Mouse (Mus musculus): ENCODE measurements around the gene Zfp319. TPM values are rescaled to one million over a fixed set of nuclear protein-coding genes. Genes with fewer than 3 reads are reported as not detected.

Zfp319 gene
- polyA plus RNA-seq, 1 experiment: 3.9 TPM

GRCm38 (mm10) chr8:95302410-95302809 lies 29.3 kb downstream of the Zfp319 start:
- no peaks in the 10 kb centered on the region for H3K27me3 ChIP-seq (ENCODE audit: control insufficient read depth, insufficient read depth, low read length)
- H3K4me3 ChIP-seq (ENCODE audit: control insufficient read depth, low read depth, low read length): no peak overlapping the region
- TF ChIP-seq CTCF (IDR thresholded peaks at IDR 0.05; ENCODE audit: control insufficient read depth, insufficient read depth, insufficient replicate concordance, low read depth, low read length) (peak; percentile 38; the same call in 1 of the 2 replicates), POLR2A (IDR thresholded peaks at IDR 0.05; ENCODE audit: control insufficient read depth, low read depth, low read length) (no peak)
- H3K36me3 ChIP-seq (ENCODE audit: control insufficient read depth, insufficient read depth, low read length): no peaks in the 10 kb centered on the region
- no peak overlapping the region for H3K27ac ChIP-seq (ENCODE audit: control insufficient read depth, insufficient read depth, low read depth, low read length)
- H3K4me1 ChIP-seq (ENCODE audit: control insufficient read depth, insufficient read depth, low read length): peaks cover 5% of the 10 kb centered on the region

GRCm38 (mm10) chr8:95293891-95294290 lies 37.9 kb downstream of the Zfp319 start:
- H3K4me1 ChIP-seq (ENCODE audit: control insufficient read depth, insufficient read depth, low read length): peaks cover 12% of the 10 kb centered on the region
- peak overlapping the region; percentile 82 for H3K4me3 ChIP-seq (ENCODE audit: control insufficient read depth, low read depth, low read length)
- peak overlapping the region; percentile 59 for H3K27ac ChIP-seq (ENCODE audit: control insufficient read depth, insufficient read depth, low read depth, low read length)
- no peak for TF ChIP-seq CTCF (IDR thresholded peaks at IDR 0.05; ENCODE audit: control insufficient read depth, insufficient read depth, insufficient replicate concordance, low read depth, low read length)
- peak; percentile 61; the same call in 1 of the 2 replicates for TF ChIP-seq POLR2A (IDR thresholded peaks at IDR 0.05; ENCODE audit: control insufficient read depth, low read depth, low read length)
- H3K27me3 ChIP-seq (ENCODE audit: control insufficient read depth, insufficient read depth, low read length): no peaks in the 10 kb centered on the region
- no peaks in the 10 kb centered on the region for H3K36me3 ChIP-seq (ENCODE audit: control insufficient read depth, insufficient read depth, low read length)

GRCm38 (mm10) chr8:95293172-95293571 lies 38.6 kb downstream of the Zfp319 start:
- peaks cover 12% of the 10 kb centered on the region for H3K4me1 ChIP-seq (ENCODE audit: control insufficient read depth, insufficient read depth, low read length)
- peak overlapping the region; percentile 85 for H3K27ac ChIP-seq (ENCODE audit: control insufficient read depth, insufficient read depth, low read depth, low read length)
- no peak for TF ChIP-seq CTCF (IDR thresholded peaks at IDR 0.05; ENCODE audit: control insufficient read depth, insufficient read depth, insufficient replicate concordance, low read depth, low read length)
- peak; percentile 60 for TF ChIP-seq POLR2A (IDR thresholded peaks at IDR 0.05; ENCODE audit: control insufficient read depth, low read depth, low read length)
- no peaks in the 10 kb centered on the region for H3K27me3 ChIP-seq (ENCODE audit: control insufficient read depth, insufficient read depth, low read length)
- peak overlapping the region; percentile 82 for H3K4me3 ChIP-seq (ENCODE audit: control insufficient read depth, low read depth, low read length)
- H3K36me3 ChIP-seq (ENCODE audit: control insufficient read depth, insufficient read depth, low read length): no peaks in the 10 kb centered on the region

- H3K27me3 ChIP-seq (ENCODE audit: control insufficient read depth, insufficient read depth, low read length): no peaks in the 10 kb centered on the region
- H3K27ac ChIP-seq (ENCODE audit: control insufficient read depth, insufficient read depth, low read depth, low read length): no peak overlapping the region
- TF ChIP-seq CTCF (IDR thresholded peaks at IDR 0.05; ENCODE audit: control insufficient read depth, insufficient read depth, insufficient replicate concordance, low read depth, low read length) (no peak), POLR2A (IDR thresholded peaks at IDR 0.05; ENCODE audit: control insufficient read depth, low read depth, low read length) (no peak)
- peaks cover 12% of the 10 kb centered on the region for H3K4me1 ChIP-seq (ENCODE audit: control insufficient read depth, insufficient read depth, low read length)
- H3K4me3 ChIP-seq (ENCODE audit: control insufficient read depth, low read depth, low read length): no peak overlapping the region
- H3K36me3 ChIP-seq (ENCODE audit: control insufficient read depth, insufficient read depth, low read length): no peaks in the 10 kb centered on the region
Measured at GRCm38 (mm10) chr8:95289066-95289650, 42.6 kb downstream of the Zfp319 start.

- Histone ChIP-seq H3K4me1 (ENCODE audit: control insufficient read depth, insufficient read depth, low read length) (no peaks in the 10 kb centered on the region), H3K36me3 (ENCODE audit: control insufficient read depth, insufficient read depth, low read length) (no peaks in the 10 kb centered on the region), H3K27me3 (ENCODE audit: control insufficient read depth, insufficient read depth, low read length) (no peaks in the 10 kb centered on the region), H3K4me3 (ENCODE audit: control insufficient read depth, low read depth, low read length) (no peak overlapping the region), H3K27ac (ENCODE audit: control insufficient read depth, insufficient read depth, low read depth, low read length) (no peak overlapping the region)
- TF ChIP-seq CTCF (IDR thresholded peaks at IDR 0.05; ENCODE audit: control insufficient read depth, insufficient read depth, insufficient replicate concordance, low read depth, low read length) (no peak), POLR2A (IDR thresholded peaks at IDR 0.05; ENCODE audit: control insufficient read depth, low read depth, low read length) (no peak)
Measured at GRCm38 (mm10) chr8:95281493-95281892, 50.3 kb downstream of the Zfp319 start.

Other genes with a start within 250 kb of the Zfp319 start
- gene Kifc3, start 129.1 kb downstream of the Zfp319 start, polyA plus RNA-seq (2012; rRNA removed): 63.9 and 76.7 TPM in 2 replicates
- gene Cngb1, start 25.4 kb downstream of the Zfp319 start, polyA plus RNA-seq (2012; rRNA removed): 6.2 and 6.9 TPM in 2 replicates
- gene Tepp, start 21.4 kb downstream of the Zfp319 start, polyA plus RNA-seq (2012; rRNA removed): 290 and 313 TPM in 2 replicates
- 33.1 and 34.0 TPM in 2 replicates for gene Usb1, start 334 bp upstream of the Zfp319 start, polyA plus RNA-seq (2012; rRNA removed)
- gene Mmp15, start 20.3 kb upstream of the Zfp319 start, polyA plus RNA-seq (2012; rRNA removed): 0.23 and 0.30 TPM in 2 replicates
- gene Cfap20, start 102.9 kb upstream of the Zfp319 start, polyA plus RNA-seq (2012; rRNA removed): 103 and 106 TPM in 2 replicates
- gene Csnk2a2, start 158.1 kb upstream of the Zfp319 start, polyA plus RNA-seq (2012; rRNA removed): 107 and 125 TPM in 2 replicates
- 82.2 and 87.4 TPM in 2 replicates for gene Ccdc113, start 202.1 kb upstream of the Zfp319 start, polyA plus RNA-seq (2012; rRNA removed)
- 251 and 266 TPM in 2 replicates for gene Prss54, start 244.4 kb upstream of the Zfp319 start, polyA plus RNA-seq (2012; rRNA removed)